Mouse (Mus musculus): ENCODE measurements around the gene Tmem86b.

DNA sequence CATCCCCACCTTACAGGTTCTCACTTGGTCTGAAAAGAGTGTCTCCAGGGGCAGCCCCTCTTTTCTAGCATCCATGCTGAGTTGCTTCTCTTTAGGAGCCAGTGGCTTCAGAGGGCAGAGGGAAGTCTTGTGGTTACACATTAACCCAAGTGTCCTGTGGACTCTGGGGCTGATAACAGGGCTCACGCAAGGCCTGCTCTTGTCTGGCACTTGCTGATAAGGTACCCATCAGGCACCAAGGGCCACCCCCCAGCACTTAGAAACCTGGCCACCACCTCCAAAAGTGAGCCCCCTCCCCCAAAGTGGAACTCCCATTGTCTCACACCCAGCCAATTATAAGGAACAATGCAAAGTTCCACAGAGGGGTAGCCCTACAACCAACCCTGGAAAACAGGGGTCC is 1.0 kb downstream of the Tmem86b start:
- no peak for TF ChIP-seq CTCF (conservative IDR thresholded peaks at IDR 0.05; ENCODE audit: insufficient read depth, insufficient read length, low read depth, low read length)
- TF ChIP-seq POLR2A (IDR thresholded peaks at IDR 0.05; ENCODE audit: low read depth, low read length): no peak

Data from kidney, adult 2 months (tissue).